Mouse (Mus musculus) gastrocnemius, postnatal 36 days (tissue): ENCODE measurements around the gene Kctd12b. TPM values are rescaled to one million over a fixed set of nuclear protein-coding genes. Genes with fewer than 3 reads are reported as not detected.
"Not testable (repeated sequence)": the region's sequence is repeated elsewhere in the genome, so short reads cannot be mapped to it uniquely, and the experiment has no call there.

Experiments used
- DNase-seq, 2 experiments: peaks; one replicate each; pipeline ENCODE4 v3.0.0; 2022
- intact Hi-C: fragments of 180-260 bp; cut with DNase I; formaldehyde crosslinking; loops from one replicate; pipeline ENCODE4 v1.15.1; 2025
- long read RNA-seq, 2 experiments: library from polyadenylated mRNA; stranded (forward); transcript quantifications; one replicate each; pipeline ENCODE4 v2.0.0; 2021
- total RNA-seq, 2 experiments: library from RNA; stranded (reverse); gene quantifications; 2 replicates each; pipeline ENCODE4 v1.2.3; 2021

Gene Kctd12b
- total RNA-seq, result 1 to 10 TPM; 2.5 TPM
- long read RNA-seq, experiment 1, partial matches to known transcripts, result 0 of 1 reads
- long read RNA-seq, experiment 1, other reads (novel, unspliced or antisense), result 1 of 1 reads
- long read RNA-seq, experiment 2, result 0 reads

GRCm38 (mm10) chrX:153695782-153696395 is at the start of gene Kctd12b:
TSS of gene Kctd12b (minus strand) at chrX:153696391.
- peak in 1 of 2 experiments; percentile 11 for DNase-seq
- intact Hi-C loops, result no loop called here

GRCm38 (mm10) chrX:153742493-153742892 is 46.3 kb upstream of the Kctd12b start:
- intact Hi-C loops, result no loop called here
- DNase-seq, result no peak

GRCm38 (mm10) chrX:153735697-153736096 is 39.5 kb upstream of the Kctd12b start:
- intact Hi-C loops, result no loop called here
- DNase-seq, result no peak

- DNase-seq, result no peak
- intact Hi-C loops, result no loop called here
Measured at GRCm38 (mm10) chrX:153724400-153724799, 28.2 kb upstream of the Kctd12b start.

- intact Hi-C loops, result no loop called here
- peak; percentile 11 to 23 for DNase-seq
Measured at GRCm38 (mm10) chrX:153723110-153723916, 27.1 kb upstream of the Kctd12b start, which contains the start of gene Nbdy. TSS of gene Nbdy (plus strand) at chrX:153723590.

- no peak for DNase-seq
- intact Hi-C loops, result no loop called here
Measured at GRCm38 (mm10) chrX:153719602-153720001, 23.4 kb upstream of the Kctd12b start.

- intact Hi-C loops, result no loop called here
- DNase-seq, result no peak
Measured at GRCm38 (mm10) chrX:153716716-153717115, 20.5 kb upstream of the Kctd12b start.

GRCm38 (mm10) chrX:153707735-153708134 is 11.5 kb upstream of the Kctd12b start:
- no peak for DNase-seq
- intact Hi-C loops, result loop anchor here (10.0 kb wide), 1 partner anchor 73 kb away; no protein-coding TSS in a partner anchor

- no peak for DNase-seq
- intact Hi-C loops, result loop anchor here (10.0 kb wide), 1 partner anchor 66 kb away; no protein-coding TSS in a partner anchor
Measured at GRCm38 (mm10) chrX:153700463-153700862, 4.3 kb upstream of the Kctd12b start.

GRCm38 (mm10) chrX:153668233-153668632 is 28.0 kb downstream of the Kctd12b start:
- intact Hi-C loops, DNase-seq: not testable (repeated sequence)

DNA sequence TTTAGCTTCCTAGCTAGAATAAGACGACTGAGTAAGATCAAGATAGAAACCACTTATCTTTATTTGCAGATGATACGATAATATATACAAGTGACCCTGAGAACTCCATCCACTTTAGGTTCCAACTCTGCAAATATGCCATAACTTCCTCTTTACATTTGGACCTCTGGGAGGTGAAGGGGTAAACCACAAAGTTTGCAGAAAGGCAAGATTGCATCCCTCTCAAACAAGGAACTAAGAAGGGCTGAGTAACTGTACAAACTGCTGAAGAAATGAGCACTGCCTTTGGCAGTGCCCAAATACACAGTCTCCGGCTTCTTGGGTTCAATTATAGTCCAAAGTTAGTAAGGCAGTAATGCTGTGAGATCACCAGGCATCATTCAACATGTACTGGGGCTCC is 31.3 kb downstream of the Kctd12b start:
- intact Hi-C loops, result no loop called here
- no peak for DNase-seq

- DNase-seq, result no peak
- intact Hi-C loops, result no loop called here
Measured at GRCm38 (mm10) chrX:153656949-153657348, 39.2 kb downstream of the Kctd12b start.

DNA sequence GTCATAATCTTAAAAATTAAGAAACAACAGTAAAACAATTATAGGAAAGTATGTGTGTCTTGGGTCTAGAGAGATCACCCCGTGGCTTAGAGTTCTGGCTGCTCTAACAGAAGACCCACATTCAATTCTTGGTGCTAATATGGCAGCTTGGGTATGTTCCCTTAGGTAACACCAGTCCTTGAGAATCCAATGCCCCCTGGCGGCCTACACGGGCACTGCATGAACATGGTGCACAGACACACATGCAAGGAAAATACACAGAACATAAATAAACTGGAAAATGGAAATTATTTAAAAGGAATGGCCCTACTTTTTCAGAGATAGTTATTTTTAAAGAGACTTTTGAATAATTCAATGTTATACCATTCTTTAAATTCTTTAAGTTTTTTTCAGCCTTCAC is 55.6 kb downstream of the Kctd12b start:
- intact Hi-C loops, result no loop called here

DNA sequence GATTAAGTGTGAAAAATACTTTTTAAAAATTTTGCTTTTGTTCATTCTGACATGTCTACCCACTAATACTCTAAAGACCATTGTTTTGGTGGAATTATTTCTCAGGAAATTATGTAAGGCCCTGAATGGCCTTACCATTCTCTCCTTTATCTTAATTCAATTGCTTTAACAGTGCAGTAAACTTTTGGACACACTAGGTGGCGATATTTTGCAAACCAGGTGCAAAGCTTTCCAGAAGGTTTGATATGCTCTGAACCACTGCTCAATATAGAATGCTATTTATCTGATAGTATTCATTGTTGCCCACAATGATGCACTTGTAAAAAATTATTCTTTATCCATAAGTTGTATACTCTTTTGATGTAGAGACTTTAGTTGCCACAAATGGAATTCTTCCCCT is 59.9 kb downstream of the Kctd12b start:
- intact Hi-C loops, result loop anchor here (10.0 kb wide), 1 partner anchor 69 kb away; no protein-coding TSS in a partner anchor
- no peak for DNase-seq

More for the DNA sequence above, 55.6 kb downstream of the Kctd12b start:
- no peak for DNase-seq

Other genes with a start within 250 kb of the Kctd12b start
- 10 to 100 TPM; 13.8 to 16.9 TPM for gene Ubqln2, start 198.2 kb downstream of the Kctd12b start, total RNA-seq
- not detected for gene Cypt3, start 137.8 kb downstream of the Kctd12b start, total RNA-seq
- 10 to 100 TPM; 19.6 to 21.6 TPM for gene Nbdy, start 27.2 kb upstream of the Kctd12b start, total RNA-seq
- not detected for gene Spin2c, start 135.8 kb upstream of the Kctd12b start, total RNA-seq